Mouse (Mus musculus) bone marrow macrophage, adult 2 months (primary cell): ENCODE results near the gene 1110032A03Rik.

Source experiments
- CTCF ChIP-seq: IDR thresholded peaks from 2 replicates; pipeline ENCODE4 v1.5.1; 2012; ENCODE audit warnings: low read depth, mild to moderate bottlenecking, low read length, moderate library complexity
- POLR2A ChIP-seq: IDR thresholded peaks from 2 replicates; pipeline ENCODE4 v1.6.1; 2012; ENCODE audit warnings: mild to moderate bottlenecking, low read depth, low read length, borderline replicate concordance

- no peak for TF ChIP-seq CTCF
- no peak for TF ChIP-seq POLR2A
These were observed 21.5 kb upstream of the 1110032A03Rik start for GRCm38 (mm10) chr9:50796776-50797175.
